Mouse (Mus musculus) cerebellum, postnatal 36 days (tissue): ENCODE results near the gene Wfdc17.

Source experiments
- DNase-seq, 2 experiments: peaks; one replicate each; pipeline ENCODE4 v3.0.0; 2021 to 2022; ENCODE audit warnings: mixed read lengths in 2 of 2

Gene Wfdc17

GRCm38 (mm10) chr11:83741841-83742240, 38.0 kb downstream of the Wfdc17 start:
- no peak for DNase-seq

- DNase-seq: no peak
Measured at GRCm38 (mm10) chr11:83742731-83743355, 39.1 kb downstream of the Wfdc17 start.

GRCm38 (mm10) chr11:83743525-83743924, 39.7 kb downstream of the Wfdc17 start:
- DNase-seq: no peak

GRCm38 (mm10) chr11:83746152-83746551, 42.4 kb downstream of the Wfdc17 start:
- DNase-seq: no peak

- DNase-seq: no peak
Measured at GRCm38 (mm10) chr11:83746681-83747080, 42.9 kb downstream of the Wfdc17 start, which contains the start of gene Wfdc21. Gene Wfdc21, plus strand, starts transcription at chr11:83746940.

- DNase-seq: no peak
Measured at GRCm38 (mm10) chr11:83747376-83748265, 43.8 kb downstream of the Wfdc17 start.

- DNase-seq: peak; percentile 92 to 93
Measured at GRCm38 (mm10) chr11:83753581-83754181, 49.9 kb downstream of the Wfdc17 start, which contains the start of gene Heatr6. Gene Heatr6, plus strand, starts transcription at chr11:83753696.

GRCm38 (mm10) chr11:83754227-83754626, 50.4 kb downstream of the Wfdc17 start:
- no peak for DNase-seq
